Mouse (Mus musculus) midbrain, embryonic 10.5 days (tissue): ENCODE measurements around the gene Prelid3b. TPM values are rescaled to one million over a fixed set of nuclear protein-coding genes. Genes with fewer than 3 reads are reported as not detected.

Source experiments
- DNase-seq: peaks from one replicate; pipeline ENCODE4 v3.0.0-alpha.2; 2017; ENCODE audit warnings: low spot score
- H3K27ac ChIP-seq: fragments of 300-500 bp; sonication (generic); replicated peaks from 2 replicates; pipeline ENCODE4 v1.5.1; 2016; ENCODE audit warnings: mild to moderate bottlenecking
- H3K27me3 ChIP-seq: fragments of 300-500 bp; sonication (generic); 2 replicates; pipeline ENCODE4 v1.6.1; 2016; ENCODE audit warnings: low read depth, mild to moderate bottlenecking; ENCODE audit not compliant: poor library complexity, severe bottlenecking
- H3K36me3 ChIP-seq: fragments of 300-500 bp; sonication (generic); 2 replicates; pipeline ENCODE4 v1.6.1; 2016; ENCODE audit warnings: mild to moderate bottlenecking, moderate library complexity
- H3K4me1 ChIP-seq: fragments of 300-500 bp; sonication (generic); 2 replicates; pipeline ENCODE4 v1.6.1; 2016
- H3K4me3 ChIP-seq: fragments of 300-500 bp; sonication (generic); 2 replicates; pipeline ENCODE4 v1.5.1; 2016; ENCODE audit warnings: mild to moderate bottlenecking, moderate library complexity
- H3K9me3 ChIP-seq: fragments of 300-500 bp; sonication (generic); replicated peaks from 2 replicates; pipeline ENCODE4 v1.6.1; 2016; ENCODE audit warnings: mild to moderate bottlenecking
- WGBS: fragments of 180-500 bp; shearing (Covaris S2); methylation state at CpG from one replicate; pipeline ENCODE4 v1.1.7; 2016; 5-methylcytosine and 5-hydroxymethylcytosine counted together
- polyA plus RNA-seq: library from polyadenylated mRNA; unstranded; fragments of >200 nt; fragmentation: Nextera tagmentation; extraction: Ambion mirVana; gene quantifications from 2 replicates; pipeline ENCODE4 v1.2.1, GENCODE M21; 2016

The Prelid3b gene
- polyA plus RNA-seq, 1 experiment from 2014 or later = 132 TPM

DNA sequence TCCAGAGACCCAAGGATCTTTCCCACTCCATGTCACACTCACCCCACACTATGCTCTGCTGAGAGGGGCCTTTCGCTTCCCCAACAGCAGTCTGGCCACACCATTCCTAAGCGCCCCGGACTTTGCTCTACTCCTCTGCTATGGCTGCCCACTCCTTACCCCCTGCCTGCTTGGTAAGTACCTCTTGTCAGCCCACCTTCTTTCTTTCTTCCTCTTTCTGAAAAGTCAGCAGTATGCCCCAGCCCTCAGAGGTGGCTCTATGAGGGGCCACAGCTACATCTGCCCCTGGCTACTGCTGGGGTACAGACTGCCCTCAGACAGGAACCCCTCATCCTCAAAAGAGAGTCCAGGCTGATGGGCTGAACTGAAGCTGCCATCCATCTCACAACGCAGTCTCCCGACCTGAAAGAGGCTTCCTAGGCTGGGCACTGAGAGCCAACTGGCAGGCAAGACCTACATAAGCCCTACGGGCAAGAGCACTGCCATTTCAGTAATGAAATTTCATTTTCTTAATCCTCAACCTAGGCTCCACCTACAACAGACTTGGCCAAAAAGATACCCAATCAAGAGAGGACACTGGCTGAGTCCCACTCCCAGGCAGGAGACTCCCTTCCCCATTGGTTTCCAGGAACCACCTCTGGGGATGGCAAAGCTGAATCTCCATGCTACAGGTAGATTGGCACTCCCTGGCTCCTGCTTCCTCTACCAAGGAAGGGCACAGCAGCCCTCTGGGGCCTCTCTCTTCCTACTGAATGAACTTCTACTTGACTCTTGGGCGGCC lies 35.8 kb downstream of the Prelid3b start:
- Histone ChIP-seq H3K4me3 (peak overlapping the region; percentile 59; the same call in 1 of the 2 replicates), H3K36me3 (peaks cover 45% of the 10 kb centered on the region), H3K27ac (no peak overlapping the region), H3K9me3 (no peaks in the 10 kb centered on the region), H3K27me3 (no peaks in the 10 kb centered on the region), H3K4me1 (peaks cover 38% of the 10 kb centered on the region)
- no peak for DNase-seq
- WGBS = 96% methylated on average over 7 of the region's 7 CpGs

GRCm38 (mm10) chr2:174436076-174436701 lies 36.7 kb downstream of the Prelid3b start:
- H3K9me3 ChIP-seq = no peaks in the 10 kb centered on the region
- peaks cover 52% of the 10 kb centered on the region for H3K36me3 ChIP-seq
- H3K4me1 ChIP-seq = peaks cover 38% of the 10 kb centered on the region
- DNase-seq = no peak
- H3K27me3 ChIP-seq = no peaks in the 10 kb centered on the region
- no peak overlapping the region for H3K4me3 ChIP-seq
- no peak overlapping the region for H3K27ac ChIP-seq
- WGBS = 90% methylated on average over 26 of the region's 26 CpGs

- H3K4me1 ChIP-seq = peaks cover 36% of the 10 kb centered on the region
- H3K4me3 ChIP-seq = no peak overlapping the region
- no peak overlapping the region for H3K27ac ChIP-seq
- H3K9me3 ChIP-seq = no peaks in the 10 kb centered on the region
- no peaks in the 10 kb centered on the region for H3K27me3 ChIP-seq
- H3K36me3 ChIP-seq = peaks cover 65% of the 10 kb centered on the region
- WGBS = 96% methylated on average over 9 of the region's 9 CpGs
- no peak for DNase-seq
These were observed 37.9 kb downstream of the Prelid3b start for GRCm38 (mm10) chr2:174434943-174435342.

DNA sequence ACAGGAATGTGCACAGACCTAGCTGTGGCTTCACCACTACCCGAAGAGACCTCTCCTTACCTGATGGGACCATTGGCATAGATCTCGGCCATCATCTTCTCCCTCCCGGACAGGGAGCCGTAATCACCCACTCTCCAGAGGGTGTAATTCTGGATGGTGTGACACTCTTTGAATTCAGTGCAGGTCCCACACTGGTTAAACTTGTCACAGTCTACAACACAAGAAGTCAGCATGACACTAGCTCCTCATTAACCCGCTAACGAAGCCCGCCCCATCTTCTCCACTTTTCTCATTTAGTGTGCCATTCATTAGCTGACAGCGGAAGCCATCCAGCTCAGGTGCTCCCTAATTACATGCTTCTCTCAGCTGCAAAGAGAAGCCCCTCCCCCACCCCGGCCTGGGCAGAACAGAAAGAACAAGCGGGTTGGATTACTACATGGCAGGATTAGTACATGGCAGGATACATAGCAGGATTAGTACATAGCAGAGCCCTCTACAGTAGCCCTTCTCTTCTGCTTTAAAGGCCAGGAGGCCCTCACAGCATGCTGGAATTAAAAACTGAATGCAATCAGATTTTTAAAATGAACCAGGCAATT lies 43.8 kb downstream of the Prelid3b start:
- WGBS = 88% methylated on average over 10 of the region's 10 CpGs
- H3K27ac ChIP-seq = no peak overlapping the region
- no peaks in the 10 kb centered on the region for H3K27me3 ChIP-seq
- peaks cover 93% of the 10 kb centered on the region for H3K36me3 ChIP-seq
- no peak overlapping the region for H3K4me3 ChIP-seq
- DNase-seq = no peak
- peaks cover 18% of the 10 kb centered on the region for H3K4me1 ChIP-seq
- H3K9me3 ChIP-seq = no peaks in the 10 kb centered on the region

GRCm38 (mm10) chr2:174428076-174428835 lies 44.6 kb downstream of the Prelid3b start:
- Histone ChIP-seq H3K27ac (no peak overlapping the region), H3K4me1 (peaks cover 15% of the 10 kb centered on the region), H3K36me3 (peaks cover 93% of the 10 kb centered on the region), H3K9me3 (no peaks in the 10 kb centered on the region), H3K27me3 (no peaks in the 10 kb centered on the region), H3K4me3 (no peak overlapping the region)
- no peak for DNase-seq
- WGBS = 81% methylated on average over 18 of the region's 18 CpGs

DNA sequence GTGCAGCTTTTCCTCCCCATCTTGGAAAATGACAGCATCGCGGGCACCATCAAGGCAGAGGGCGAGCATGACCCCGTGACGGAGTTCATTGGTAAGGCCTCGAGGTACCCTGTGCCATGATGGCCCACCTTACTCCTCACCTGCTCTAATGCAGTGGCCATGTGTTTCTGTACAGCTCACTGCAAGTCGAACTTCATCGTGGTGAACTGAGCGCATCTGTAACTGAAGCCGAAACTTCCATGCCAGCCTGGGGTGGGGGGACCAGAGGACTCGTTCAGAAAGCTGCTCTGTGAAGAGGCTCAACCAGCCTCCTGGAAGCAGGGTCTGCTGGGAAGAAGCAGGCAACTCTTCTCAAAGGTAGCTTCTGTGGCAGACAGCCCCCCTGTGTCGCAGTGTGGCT lies 46.0 kb downstream of the Prelid3b start:
- DNase-seq = no peak
- H3K36me3 ChIP-seq = peaks cover 96% of the 10 kb centered on the region
- 95% methylated on average over 12 of the region's 12 CpGs for WGBS

DNA sequence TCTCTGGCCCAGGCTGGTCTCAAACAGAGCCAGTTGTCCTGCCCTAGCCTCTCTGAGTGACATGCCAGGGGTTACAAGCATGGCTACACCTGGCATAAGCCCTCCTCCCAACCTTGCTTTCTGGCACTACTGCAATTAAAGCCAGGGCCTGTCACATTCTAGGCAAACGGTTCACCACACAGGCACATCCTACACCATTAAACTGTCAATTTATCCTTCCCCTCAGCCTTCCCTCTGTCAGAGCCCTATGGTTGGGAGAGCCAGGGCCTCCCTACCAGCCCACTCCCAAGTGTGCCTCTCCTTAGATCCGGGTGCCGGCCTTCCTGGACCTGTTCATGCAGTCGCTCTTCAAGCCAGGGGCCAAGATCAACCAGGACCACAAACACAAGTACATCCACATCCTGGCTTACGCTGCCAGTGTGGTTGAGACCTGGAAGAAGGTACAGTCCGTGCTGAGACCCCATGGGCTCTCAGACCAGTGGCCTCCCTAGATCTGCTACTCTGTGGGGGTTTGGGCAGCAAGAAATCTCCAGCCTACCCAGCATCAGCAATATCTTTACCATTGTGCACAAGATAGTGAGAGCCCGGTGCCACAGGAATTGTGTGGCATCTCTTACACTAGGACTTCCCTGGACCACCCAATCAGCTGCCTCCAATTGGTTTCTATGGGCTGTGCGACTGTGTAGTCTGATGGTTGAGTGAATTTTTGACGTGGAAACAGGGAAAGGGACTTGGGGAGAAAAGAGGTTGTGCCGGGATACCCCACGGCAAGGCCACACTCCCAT lies 48.4 kb downstream of the Prelid3b start:
- WGBS = 93% methylated on average over 11 of the region's 11 CpGs
- H3K27ac ChIP-seq = no peak overlapping the region
- no peak for DNase-seq
- H3K9me3 ChIP-seq = no peaks in the 10 kb centered on the region
- peaks cover 15% of the 10 kb centered on the region for H3K4me1 ChIP-seq
- no peaks in the 10 kb centered on the region for H3K27me3 ChIP-seq
- no peak overlapping the region for H3K4me3 ChIP-seq
- H3K36me3 ChIP-seq = peaks cover 100% of the 10 kb centered on the region

More for the DNA sequence above, 46.0 kb downstream of the Prelid3b start:
- H3K4me1 ChIP-seq = peaks cover 15% of the 10 kb centered on the region
- no peak overlapping the region for H3K27ac ChIP-seq
- H3K27me3 ChIP-seq = no peaks in the 10 kb centered on the region
- H3K4me3 ChIP-seq = no peak overlapping the region
- H3K9me3 ChIP-seq = no peaks in the 10 kb centered on the region

- no peak overlapping the region for H3K4me3 ChIP-seq
- no peaks in the 10 kb centered on the region for H3K9me3 ChIP-seq
- H3K36me3 ChIP-seq = peaks cover 78% of the 10 kb centered on the region
- 93% methylated on average over 6 of the region's 6 CpGs for whole genome bisulfite sequencing
- H3K4me1 ChIP-seq = peaks cover 13% of the 10 kb centered on the region
- no peak for DNase-seq
- H3K27ac ChIP-seq = no peak overlapping the region
- H3K27me3 ChIP-seq = no peaks in the 10 kb centered on the region
These were observed 51.8 kb downstream of the Prelid3b start for GRCm38 (mm10) chr2:174421107-174421506.

- H3K27me3 ChIP-seq = no peaks in the 10 kb centered on the region
- peaks cover 16% of the 10 kb centered on the region for H3K4me1 ChIP-seq
- WGBS = under 1% methylated on average over 40 of the region's 40 CpGs
- no peaks in the 10 kb centered on the region for H3K9me3 ChIP-seq
- peak; percentile 96 for DNase-seq
- peaks cover 25% of the 10 kb centered on the region for H3K36me3 ChIP-seq
- H3K27ac ChIP-seq = peak within 1 kb of the TSS; percentile 95
- H3K4me3 ChIP-seq = peak within 1 kb of the TSS; percentile 94
These were observed 57.1 kb downstream of the Prelid3b start, which contains the start of gene Nelfcd for GRCm38 (mm10) chr2:174415731-174416310. Nelfcd (plus strand) TSS chr2:174415804.
